Mouse (Mus musculus) mammary gland, adult 2 months (tissue): Measurements from ENCODE around the gene Gm7792. TPM values are rescaled to one million over a fixed set of nuclear protein-coding genes. Genes with fewer than 3 reads are reported as not detected.

Source experiments
- polyA plus RNA-seq: library from polyadenylated mRNA; depleted of rRNA; stranded (reverse); fragments of >200 nt; gene quantifications from 2 replicates; pipeline ENCODE4 v1.2.3, GENCODE M21; 2012; ENCODE audit warnings: low replicate concordance; rRNA removed

The Gm7792 gene
- polyA plus RNA-seq: not detected in 2 replicates

DNA sequence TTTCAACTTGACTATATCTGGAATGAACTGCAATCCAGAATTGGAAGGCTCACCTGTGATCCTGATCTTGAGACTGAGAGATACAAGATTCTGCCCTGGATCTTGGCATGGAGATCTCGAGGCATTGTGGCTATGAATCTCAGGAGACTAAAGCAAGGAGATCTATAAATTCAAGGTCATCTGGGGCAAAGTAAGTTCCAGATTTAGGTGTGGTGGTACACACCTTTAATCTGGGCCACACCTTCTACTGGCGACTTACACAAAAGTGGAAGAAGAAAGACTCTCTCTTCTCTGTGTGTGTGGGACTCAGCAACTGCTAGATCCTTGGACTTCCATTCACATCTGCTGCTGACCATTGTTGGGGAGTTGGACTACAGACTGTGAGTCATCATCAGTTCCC lies at the start of gene Gm7792:
Gm7792 (plus strand) TSS at position 301 of the 400 bp plus-strand sequence.

Other genes with a start within 250 kb of the Gm7792 start
- not detected in 2 replicates for gene C87414, start 172.2 kb upstream of the Gm7792 start, polyA plus RNA-seq
- gene Gm16429, start 85.3 kb downstream of the Gm7792 start, polyA plus RNA-seq: not detected in 2 replicates
- gene BC061212, start 226.8 kb downstream of the Gm7792 start, polyA plus RNA-seq: not detected in 2 replicates
- gene Gm6351, start 232.6 kb downstream of the Gm7792 start, polyA plus RNA-seq: not detected in 2 replicates